Mouse (Mus musculus) liver, embryonic 11.5 days (tissue): ENCODE measurements at regions not wholly inside any gene's neighbourhood (a gene's known extent, or its start where the extent isn't known, plus 50 kb on each side); places are given as distances from the start of the nearest gene placed in this dataset.

ENCODE experiments used
- ATAC-seq: fragments of 200-750 bp; cut with Nextera tagmentation; replicated peaks from 2 replicates; pipeline ENCODE4 v1.8.0; 2017; ENCODE audit warnings: moderate number of reproducible peaks, mild to moderate bottlenecking, moderate TSS enrichment, moderate library complexity; ENCODE audit not compliant: low FRiP score
- DNase-seq: peaks from one replicate; pipeline ENCODE4 v3.0.0-alpha.2; 2017; ENCODE audit warnings: low spot score
- H3K27ac ChIP-seq: fragments of 300-500 bp; sonication (generic); 2 replicates; pipeline ENCODE4 v1.5.1; 2014; ENCODE audit warnings: mild to moderate bottlenecking, low read depth, low read length, control low read depth
- H3K27me3 ChIP-seq: fragments of 300-500 bp; sonication (generic); replicated peaks from 2 replicates; pipeline ENCODE4 v1.6.1; 2014; ENCODE audit warnings: low read length, mixed read lengths; ENCODE audit not compliant: control insufficient read depth, insufficient read depth
- H3K36me3 ChIP-seq: fragments of 300-500 bp; sonication (generic); 2 replicates; pipeline ENCODE4 v1.6.1; 2014; ENCODE audit warnings: mild to moderate bottlenecking, low read length, moderate library complexity, mixed read lengths; ENCODE audit not compliant: control insufficient read depth, insufficient read depth
- H3K4me1 ChIP-seq: fragments of 300-500 bp; sonication (generic); replicated peaks from 2 replicates; pipeline ENCODE4 v1.6.1; 2014; ENCODE audit warnings: low read length, mixed read lengths; ENCODE audit not compliant: control insufficient read depth, insufficient read depth
- H3K4me2 ChIP-seq: fragments of 300-500 bp; sonication (generic); 2 replicates; pipeline ENCODE4 v1.6.1; 2014; ENCODE audit warnings: mild to moderate bottlenecking, control low read depth, moderate library complexity
- H3K4me3 ChIP-seq: fragments of 300-500 bp; sonication (generic); 2 replicates; pipeline ENCODE4 v1.5.1; 2014; ENCODE audit warnings: low read depth, low read length, control low read depth
- H3K9ac ChIP-seq: fragments of 300-500 bp; sonication (generic); 2 replicates; pipeline ENCODE4 v1.6.1; 2014; ENCODE audit warnings: low read depth, low read length, control low read depth
- H3K9me3 ChIP-seq: fragments of 300-500 bp; sonication (generic); 2 replicates; pipeline ENCODE4 v1.6.1; 2016; ENCODE audit warnings: low read length, inconsistent platforms, mixed read lengths; ENCODE audit not compliant: control insufficient read depth
- WGBS: fragments of 180-500 bp; shearing (Covaris S2); extraction: QIAGEN DNeasy Blood & Tissue Kit; methylation state at CpG from one replicate; pipeline ENCODE4 v1.1.7; 2014; 5-methylcytosine and 5-hydroxymethylcytosine counted together

GRCm38 (mm10) chr11:52558782-52559181 lies 162.6 kb downstream of the 9530068E07Rik start:
- no peak overlapping the region for H3K9ac ChIP-seq
- no peak overlapping the region for H3K4me3 ChIP-seq
- H3K36me3 ChIP-seq = no peaks in the 10 kb centered on the region
- H3K4me1 ChIP-seq = no peaks in the 10 kb centered on the region
- WGBS = 69% methylated on average over 5 of the region's 5 CpGs
- no peak overlapping the region for H3K4me2 ChIP-seq
- DNase-seq = no peak
- no peak overlapping the region for H3K27ac ChIP-seq
- no peaks in the 10 kb centered on the region; the same call in 1 of the 2 replicates for H3K27me3 ChIP-seq
- no peaks in the 10 kb centered on the region for H3K9me3 ChIP-seq
- ATAC-seq = no peak

- Histone ChIP-seq H3K4me2 (no peak overlapping the region), H3K27me3 (no peaks in the 10 kb centered on the region; the same call in 1 of the 2 replicates), H3K27ac (no peak overlapping the region), H3K4me1 (no peaks in the 10 kb centered on the region), H3K9me3 (no peaks in the 10 kb centered on the region), H3K4me3 (no peak overlapping the region), H3K9ac (no peak overlapping the region), H3K36me3 (no peaks in the 10 kb centered on the region)
- no peak for ATAC-seq
- no peak for DNase-seq
- WGBS = 60% methylated on average over 7 of the region's 7 CpGs
Observed at GRCm38 (mm10) chr11:52561281-52561680, 165.1 kb downstream of the 9530068E07Rik start.

GRCm38 (mm10) chr11:52565457-52565856 lies 169.2 kb downstream of the 9530068E07Rik start:
- no peak overlapping the region for H3K4me2 ChIP-seq
- no peaks in the 10 kb centered on the region for H3K9me3 ChIP-seq
- H3K27me3 ChIP-seq = no peaks in the 10 kb centered on the region
- no peak for DNase-seq
- no peak overlapping the region for H3K9ac ChIP-seq
- no peaks in the 10 kb centered on the region for H3K36me3 ChIP-seq
- no peak for ATAC-seq
- no peak overlapping the region for H3K27ac ChIP-seq
- H3K4me1 ChIP-seq = no peaks in the 10 kb centered on the region
- 19% methylated on average over 1 of the region's 1 CpGs for WGBS
- no peak overlapping the region for H3K4me3 ChIP-seq

- Histone ChIP-seq H3K36me3 (no peaks in the 10 kb centered on the region), H3K4me3 (no peak overlapping the region), H3K9me3 (no peaks in the 10 kb centered on the region), H3K9ac (no peak overlapping the region), H3K4me2 (no peak overlapping the region), H3K4me1 (no peaks in the 10 kb centered on the region), H3K27me3 (no peaks in the 10 kb centered on the region), H3K27ac (no peak overlapping the region)
- no peak for DNase-seq
- ATAC-seq = no peak
- 79% methylated on average over 9 of the region's 9 CpGs for WGBS
Observed at GRCm38 (mm10) chr11:52566026-52566425, 169.8 kb downstream of the 9530068E07Rik start.

- no peak for DNase-seq
- Histone ChIP-seq H3K9ac (no peak overlapping the region), H3K36me3 (no peaks in the 10 kb centered on the region), H3K27ac (no peak overlapping the region), H3K27me3 (no peaks in the 10 kb centered on the region), H3K4me3 (no peak overlapping the region), H3K4me1 (no peaks in the 10 kb centered on the region), H3K4me2 (no peak overlapping the region), H3K9me3 (no peaks in the 10 kb centered on the region)
- WGBS = 75% methylated on average over 13 of the region's 13 CpGs
- no peak for ATAC-seq
Observed at GRCm38 (mm10) chr11:52567945-52568687, 171.9 kb downstream of the 9530068E07Rik start.

GRCm38 (mm10) chr11:52568794-52569193 lies 172.6 kb downstream of the 9530068E07Rik start:
- Histone ChIP-seq H3K9ac (no peak overlapping the region), H3K4me1 (no peaks in the 10 kb centered on the region), H3K4me2 (no peak overlapping the region), H3K27ac (no peak overlapping the region), H3K9me3 (no peaks in the 10 kb centered on the region), H3K36me3 (no peaks in the 10 kb centered on the region), H3K4me3 (no peak overlapping the region), H3K27me3 (no peaks in the 10 kb centered on the region)
- WGBS = 44% methylated on average over 1 of the region's 1 CpGs
- DNase-seq = no peak
- no peak for ATAC-seq

- Histone ChIP-seq H3K9me3 (no peaks in the 10 kb centered on the region), H3K4me1 (no peaks in the 10 kb centered on the region), H3K4me3 (no peak overlapping the region), H3K27ac (no peak overlapping the region), H3K36me3 (no peaks in the 10 kb centered on the region), H3K4me2 (no peak overlapping the region), H3K27me3 (no peaks in the 10 kb centered on the region), H3K9ac (no peak overlapping the region)
- WGBS = 83% methylated on average over 10 of the region's 10 CpGs
- ATAC-seq (no peak), DNase-seq (no peak)
Observed at GRCm38 (mm10) chr11:52569759-52570158, 173.5 kb downstream of the 9530068E07Rik start.

- Histone ChIP-seq H3K9ac (no peak overlapping the region), H3K4me3 (no peak overlapping the region), H3K4me1 (no peaks in the 10 kb centered on the region), H3K36me3 (no peaks in the 10 kb centered on the region), H3K9me3 (no peaks in the 10 kb centered on the region), H3K4me2 (no peak overlapping the region), H3K27me3 (no peaks in the 10 kb centered on the region), H3K27ac (no peak overlapping the region)
- ATAC-seq (no peak), DNase-seq (no peak)
- 46% methylated on average over 9 of the region's 9 CpGs for WGBS
Observed at GRCm38 (mm10) chr11:52578471-52578870, 182.2 kb downstream of the 9530068E07Rik start.

GRCm38 (mm10) chr11:52579764-52580377 lies 183.6 kb downstream of the 9530068E07Rik start:
- 69% methylated on average over 13 of the region's 13 CpGs for WGBS
- Histone ChIP-seq H3K27me3 (no peaks in the 10 kb centered on the region), H3K9ac (no peak overlapping the region), H3K36me3 (no peaks in the 10 kb centered on the region), H3K4me3 (no peak overlapping the region), H3K27ac (no peak overlapping the region), H3K9me3 (no peaks in the 10 kb centered on the region), H3K4me1 (no peaks in the 10 kb centered on the region), H3K4me2 (no peak overlapping the region)
- DNase-seq = no peak
- ATAC-seq = no peak
